In genomic region chr5:75596211-75596610, GRCm38 (mm10) we compare ENCODE assay signal across 11 mouse cellular contexts. TPM values are rescaled to one million over a fixed set of nuclear protein-coding genes. Genes with fewer than 3 reads are reported as not detected.
A peak's percentile ranks its signal among the peaks of the same experiment; 100 is the strongest.
DNase-seq lines count a peak whose midpoint lies in the region; ATAC-seq lines count a peak whose summit lies in the region.
"Had no signal": no experiment of that assay in that cellular context is flagged by ENCODE, and none has a peak within 500 bp of the region (broad histone marks: within the 10 kb centered on the region; RNA-seq: fewer than 3 reads in every experiment).

No protein-coding gene starts in this region.

- 0 out of 2 replicates have a peak, but pooled peaks have one; percentile 24 for ATAC-seq in intestine, embryonic 14.5 days (replicated peaks; ENCODE audit: low FRiP score, low TSS enrichment, low read depth)
- ATAC-seq in limb, embryonic 15.5 days (ENCODE audit: insufficient number of reproducible peaks, low FRiP score, low TSS enrichment, low read depth): peak; percentile 56; the same call in 1 of the 2 replicates

- peak overlapping the region; percentile 5; the same call in 1 of the 2 replicates for H3K4me2 ChIP-seq in intestine, embryonic 14.5 days (ENCODE audit: low read length)
- H3K4me2 ChIP-seq in limb, embryonic 15.5 days: peak overlapping the region; percentile 2; the same call in 1 of the 2 replicates
- H3K4me2 ChIP-seq: embryonic facial prominence, embryonic 15.5 days; liver, embryonic 15.5 days; neural tube, embryonic 12.5 days had no signal

- H3K9me3 ChIP-seq in intestine, embryonic 14.5 days (ENCODE audit: control insufficient read depth, low read length): no peaks in the 10 kb centered on the region
- no peaks in the 10 kb centered on the region for H3K9me3 ChIP-seq in limb, embryonic 15.5 days
- H3K9me3 ChIP-seq: embryonic facial prominence, embryonic 15.5 days; liver, embryonic 15.5 days; neural tube, embryonic 12.5 days had no signal

- WGBS in intestine, embryonic 14.5 days: 29% methylated on average over 14 of the region's 14 CpGs
- 32% methylated on average over 14 of the region's 14 CpGs for WGBS in limb, embryonic 15.5 days

- peak overlapping the region; percentile 27; the same call in 1 of the 2 replicates for H3K27ac ChIP-seq in intestine, embryonic 14.5 days (ENCODE audit: low read depth)
- H3K27ac ChIP-seq in limb, embryonic 15.5 days: no peak overlapping the region
- H3K27ac ChIP-seq: embryonic facial prominence, embryonic 15.5 days; liver, embryonic 15.5 days; neural tube, embryonic 12.5 days had no signal

- no peaks in the 10 kb centered on the region for H3K36me3 ChIP-seq in intestine, embryonic 14.5 days (ENCODE audit: control insufficient read depth, insufficient read depth, low read length)
- H3K36me3 ChIP-seq in limb, embryonic 15.5 days: no peaks in the 10 kb centered on the region
- H3K36me3 ChIP-seq: embryonic facial prominence, embryonic 15.5 days; liver, embryonic 15.5 days; neural tube, embryonic 12.5 days had no signal

- H3K27me3 ChIP-seq in intestine, embryonic 14.5 days (replicated peaks; ENCODE audit: control insufficient read depth, insufficient read depth, low read length): no peaks in the 10 kb centered on the region
- H3K27me3 ChIP-seq in limb, embryonic 15.5 days: no peaks in the 10 kb centered on the region
- H3K27me3 ChIP-seq: embryonic facial prominence, embryonic 15.5 days; liver, embryonic 15.5 days; neural tube, embryonic 12.5 days had no signal

- no peak overlapping the region for H3K4me3 ChIP-seq in intestine, embryonic 14.5 days (ENCODE audit: low read depth, low read length)
- H3K4me3 ChIP-seq in limb, embryonic 15.5 days: no peak overlapping the region
- H3K4me3 ChIP-seq: embryonic facial prominence, embryonic 15.5 days; liver, embryonic 15.5 days; neural tube, embryonic 12.5 days had no signal

- DNase-seq in cerebellum, adult 9-11 months: peak; percentile 14
- no peak for DNase-seq in cerebellum, adult 11 months
- peak; percentile 66 for DNase-seq in adrenal gland, postnatal 14 days
- no peak for DNase-seq in intestine, embryonic 14.5 days (ENCODE audit: low spot score)
- no peak for DNase-seq in layer of hippocampus, adult 9-11 months
- DNase-seq in urinary bladder, adult 2 months (ENCODE audit: low spot score): no peak
- no peak for DNase-seq in thymus, postnatal 14 days

- H3K4me1 ChIP-seq in intestine, embryonic 14.5 days (replicated peaks; ENCODE audit: control insufficient read depth, insufficient read depth, low read length): peaks cover 16% of the 10 kb centered on the region; the same call in 1 of the 2 replicates
- peaks cover 6% of the 10 kb centered on the region for H3K4me1 ChIP-seq in limb, embryonic 15.5 days

- no peak overlapping the region for H3K9ac ChIP-seq in intestine, embryonic 14.5 days (ENCODE audit: low read length)
- H3K9ac ChIP-seq in limb, embryonic 15.5 days: no peak overlapping the region
- H3K9ac ChIP-seq: embryonic facial prominence, embryonic 15.5 days; liver, embryonic 15.5 days; neural tube, embryonic 12.5 days had no signal

RNA-seq across cellular contexts. Expression of gene Kit, which starts 21.5 kb away (rescaled TPM):
- total RNA-seq in adrenal gland, postnatal 14 days (2021): 6.0 and 7.2 TPM in 2 replicates
- polyA plus RNA-seq in intestine, embryonic 14.5 days (2014; fragmentation: Nextera tagmentation; extraction: Ambion mirVana): 42.8 and 44.8 TPM in 2 replicates
- 20.8 and 22.2 TPM in 2 replicates for polyA plus RNA-seq in limb, embryonic 15.5 days (2015; fragmentation: Nextera tagmentation; extraction: Ambion mirVana)
- 13.1 and 16.5 TPM in 2 replicates for polyA plus RNA-seq in urinary bladder, adult 2 months (2012; rRNA removed)

Comparison
In these comparisons a context has a peak if more than half of its experiments do, and no peak if none do; other contexts are left out.
1. DNase-seq: peak in cerebellum, adult 9-11 months (single experiment) and adrenal gland, postnatal 14 days (single experiment); none in cerebellum, adult 11 months (single experiment), intestine, embryonic 14.5 days (single experiment), layer of hippocampus, adult 9-11 months (single experiment), urinary bladder, adult 2 months (single experiment) and thymus, postnatal 14 days (single experiment).